Mouse (Mus musculus): ENCODE results near the gene Ajap1. TPM values are rescaled to one million over a fixed set of nuclear protein-coding genes. Genes with fewer than 3 reads are reported as not detected.

Ajap1 gene
- polyA plus RNA-seq (2012; rRNA removed) = 12.8 and 12.9 TPM in 2 replicates

GRCm38 (mm10) chr4:153482459-153483338 is at the start of gene Ajap1:
Gene Ajap1, minus strand, starts transcription at chr4:153482811.

